8 mouse cellular contexts compared by ENCODE assay signal in genomic region chr17:30027343-30028029, GRCm38 (mm10). TPM values are rescaled to one million over a fixed set of nuclear protein-coding genes. Genes with fewer than 3 reads are reported as not detected.
DNase-seq lines count a peak whose midpoint lies in the region; ATAC-seq lines count a peak whose summit lies in the region.

No protein-coding gene starts in this region.

- peak; percentile 23 for DNase-seq in neural tube, embryonic 10.5 days (ENCODE audit: extremely low spot score, low spot score)
- DNase-seq in adrenal gland, postnatal 14 days, result peak; percentile 84
- peak; percentile 61 for DNase-seq in heart, adult 8-10 months (ENCODE audit: low spot score)
- peak; percentile 36 to 56 for DNase-seq in thymus, postnatal 10 days (ENCODE audit: low spot score in 2 of 2)

- H3K9ac ChIP-seq in neural tube, embryonic 15.5 days (replicated peaks), result no peak overlapping the region
- H3K9ac ChIP-seq in kidney, embryonic 14.5 days (ENCODE audit: low read depth, low read length), result no peak overlapping the region

- no peak overlapping the region for H3K4me2 ChIP-seq in neural tube, embryonic 15.5 days
- no peak overlapping the region for H3K4me2 ChIP-seq in kidney, embryonic 14.5 days (replicated peaks; ENCODE audit: low read depth, low read length)

- no peaks in the 10 kb centered on the region for H3K9me3 ChIP-seq in neural tube, embryonic 15.5 days (replicated peaks)
- no peaks in the 10 kb centered on the region for H3K9me3 ChIP-seq in kidney, embryonic 14.5 days (ENCODE audit: control insufficient read depth, low read length)

- 74% methylated on average over 1 of the region's 1 CpGs for WGBS in neural tube, embryonic 15.5 days
- WGBS in kidney, embryonic 14.5 days, result 60% methylated on average over 1 of the region's 1 CpGs

- H3K36me3 ChIP-seq in neural tube, embryonic 15.5 days, result no peaks in the 10 kb centered on the region
- H3K36me3 ChIP-seq in kidney, embryonic 14.5 days (ENCODE audit: control insufficient read depth, insufficient read depth, low read length), result no peaks in the 10 kb centered on the region

- no peak overlapping the region for H3K27ac ChIP-seq in neural tube, embryonic 15.5 days (replicated peaks)
- H3K27ac ChIP-seq in kidney, embryonic 14.5 days (ENCODE audit: low read depth, low read length), result peak overlapping the region; percentile 67; the same call in 1 of the 2 replicates

- H3K4me1 ChIP-seq in neural tube, embryonic 15.5 days, result peaks cover 60% of the 10 kb centered on the region
- H3K4me1 ChIP-seq in kidney, embryonic 14.5 days (ENCODE audit: control insufficient read depth, insufficient read depth, low read length), result peaks cover 49% of the 10 kb centered on the region

- H3K27me3 ChIP-seq in neural tube, embryonic 15.5 days (replicated peaks), result no peaks in the 10 kb centered on the region
- no peaks in the 10 kb centered on the region for H3K27me3 ChIP-seq in kidney, embryonic 14.5 days (ENCODE audit: control insufficient read depth, insufficient read depth, low read length)

- no peak for ATAC-seq in neural tube, embryonic 15.5 days (ENCODE audit: low FRiP score)
- peak; percentile 60; the same call in 1 of the 2 replicates for ATAC-seq in kidney, embryonic 14.5 days (ENCODE audit: low FRiP score, low TSS enrichment)
- peak; percentile 27 for ATAC-seq in megakaryocyte, adult 5-6 weeks (ENCODE audit: poor library complexity, severe bottlenecking)
- no peak for ATAC-seq in monocyte, adult 5-6 weeks (replicated peaks; ENCODE audit: insufficient number of reproducible peaks, low FRiP score, low TSS enrichment, poor library complexity, severe bottlenecking)

- H3K4me3 ChIP-seq in neural tube, embryonic 15.5 days (replicated peaks), result no peak overlapping the region
- no peak overlapping the region for H3K4me3 ChIP-seq in kidney, embryonic 14.5 days (ENCODE audit: low read length)

RNA-seq across cellular contexts. Expression of gene Zfand3, which starts 23.0 kb away (rescaled TPM):
- polyA plus RNA-seq in neural tube, embryonic 15.5 days (2015; fragmentation: Nextera tagmentation; extraction: Ambion mirVana), result 55.6 and 62.0 TPM in 2 replicates
- total RNA-seq in adrenal gland, postnatal 14 days (2021), result 126 and 133 TPM in 2 replicates
- total RNA-seq in heart, adult 8-10 months (2022), result 100 to 1,000 TPM; 132 to 150 (median 148) TPM
- 49.1 and 51.6 TPM in 2 replicates for polyA plus RNA-seq in kidney, embryonic 14.5 days (2014; fragmentation: Nextera tagmentation; extraction: Ambion mirVana)
- 34.5 and 36.9 TPM in 2 replicates for total RNA-seq in megakaryocyte, adult 5-6 weeks (2015)
- total RNA-seq in megakaryocyte, adult 5-6 weeks (2017), result 28.4 and 29.2 TPM in 2 replicates
- 61.7 to 76.8 TPM (median 69.9 TPM) in 3 replicates for total RNA-seq in monocyte, adult 5-6 weeks (2017)

RNA-seq across cellular contexts. Expression of gene Mdga1, which starts 57.6 kb away (rescaled TPM):
- polyA plus RNA-seq in neural tube, embryonic 15.5 days (2015; fragmentation: Nextera tagmentation; extraction: Ambion mirVana), result 7.1 and 10.9 TPM in 2 replicates
- total RNA-seq in adrenal gland, postnatal 14 days (2021), result 1.3 and 1.8 TPM in 2 replicates
- total RNA-seq in heart, adult 8-10 months (2022), result 10 to 100 TPM; 15.6 to 17.3 (median 16.4) TPM
- 1.0 and 1.6 TPM in 2 replicates for polyA plus RNA-seq in kidney, embryonic 14.5 days (2014; fragmentation: Nextera tagmentation; extraction: Ambion mirVana)
- total RNA-seq in megakaryocyte, adult 5-6 weeks (2015), result 3.4 and 5.2 TPM in 2 replicates
- total RNA-seq in megakaryocyte, adult 5-6 weeks (2017), result 1.1 and 2.1 TPM in 2 replicates
- total RNA-seq in monocyte, adult 5-6 weeks (2017), result 1.6 to 5.2 TPM in 2 of 3 replicates, not detected in the other

Comparison
In these comparisons a context has a peak if more than half of its experiments do, and no peak if none do; other contexts are left out.
1. DNase-seq: peak in every context shown above with its lines; median percentile 84 in adrenal gland, postnatal 14 days; 61 in heart, adult 8-10 months; 46 in thymus, postnatal 10 days; 23 in neural tube, embryonic 10.5 days.
2. ATAC-seq: peak in kidney, embryonic 14.5 days (single experiment) and megakaryocyte, adult 5-6 weeks (single experiment); none in neural tube, embryonic 15.5 days (single experiment) and monocyte, adult 5-6 weeks (single experiment).